ENCODE assay signal across 17 mouse cellular contexts in the genomic region with DNA sequence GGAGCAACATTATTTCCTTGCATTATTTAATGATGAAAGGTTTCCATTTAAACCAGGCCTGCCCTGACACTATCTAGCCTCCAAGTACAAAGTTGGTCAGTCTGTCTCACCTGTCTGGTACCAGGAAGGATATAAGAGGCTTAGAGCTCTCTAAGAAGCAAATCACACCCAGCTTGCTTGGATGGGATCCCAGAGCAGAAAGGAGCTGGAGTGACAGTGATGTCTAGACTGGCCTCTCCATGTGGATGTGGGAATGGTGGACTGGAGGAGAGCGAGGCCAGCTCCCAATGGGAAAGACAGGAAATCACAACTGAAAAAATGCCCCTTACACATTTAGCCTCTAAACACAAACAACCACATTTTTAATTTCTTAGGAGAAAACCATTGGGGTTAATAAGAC. TPM values are rescaled to one million over a fixed set of nuclear protein-coding genes. Genes with fewer than 3 reads are reported as not detected.
"Had no signal": no experiment of that assay in that cellular context is flagged by ENCODE, and none has a peak within 500 bp of the region (broad histone marks: within the 10 kb centered on the region; RNA-seq: fewer than 3 reads in every experiment).

No protein-coding gene starts in this region.

- DNase-seq: heart, postnatal 10 days; heart, postnatal 14 days; heart, postnatal 36 days; heart, postnatal 4 days; kidney, adult 11 months; kidney, adult 18-20 months; kidney, adult 2 months; kidney, adult 8-10 months; kidney, adult 9 months; kidney, postnatal 10 days; kidney, postnatal 14 days; kidney, postnatal 25 days; kidney, postnatal 36 days; kidney, postnatal 4 days; layer of hippocampus, adult 9-11 months; layer of hippocampus, postnatal 36 days had no signal

RNA-seq across cellular contexts. Expression of gene Greb1, which starts 23.0 kb away (rescaled TPM):
- total RNA-seq: hematopoietic stem cell, adult 5-6 weeks had no signal
